Mouse (Mus musculus) embryonic fibroblast, embryonic 13.5 days (primary cell): ENCODE measurements around the gene Ankrd60.

Source experiments
- CTCF ChIP-seq: IDR thresholded peaks from 2 replicates; pipeline ENCODE4 v1.5.1; 2011; ENCODE audit warnings: mild to moderate bottlenecking, control low read depth, low read length, moderate library complexity, borderline replicate concordance; ENCODE audit not compliant: insufficient read depth
- POLR2A ChIP-seq: IDR thresholded peaks from 2 replicates; pipeline ENCODE4 v1.6.1; 2011; ENCODE audit warnings: low read depth, mild to moderate bottlenecking, control low read depth, low read length, moderate library complexity

- TF ChIP-seq CTCF (no peak), POLR2A (no peak)
Observed at GRCm38 (mm10) chr2:173581096-173581495, 2.9 kb upstream of the Ankrd60 start.
